Mouse (Mus musculus) liver, adult 2 months (tissue): ENCODE measurements at regions not wholly inside any gene's neighbourhood (a gene's known extent, or its start where the extent isn't known, plus 50 kb on each side); places are given as distances from the start of the nearest gene placed in this dataset.

Source experiments
- DNase-seq: peaks from one replicate; pipeline ENCODE4 v3.0.0-alpha.2; 2011; ENCODE audit warnings: low read depth, low spot score; ENCODE audit errors: extremely low read depth
- H3K27ac ChIP-seq: fragments of 200-500 bp; replicated peaks from 2 replicates; pipeline ENCODE4 v1.5.1; 2012; ENCODE audit warnings: low read depth, mild to moderate bottlenecking, control low read depth, inconsistent platforms, low read length; ENCODE audit not compliant: insufficient read depth
- H3K27me3 ChIP-seq: fragments of 200-500 bp; 2 replicates; pipeline ENCODE4 v1.6.1; 2012; ENCODE audit warnings: mild to moderate bottlenecking, moderate library complexity, low read length, inconsistent platforms; ENCODE audit not compliant: control insufficient read depth, insufficient read depth
- H3K36me3 ChIP-seq: fragments of 200-500 bp; 2 replicates; pipeline ENCODE4 v1.6.1; 2012; ENCODE audit warnings: low read length, inconsistent platforms; ENCODE audit not compliant: control insufficient read depth, insufficient read depth
- H3K4me1 ChIP-seq: fragments of 200-500 bp; 2 replicates; pipeline ENCODE4 v1.6.1; 2011; ENCODE audit warnings: low read length; ENCODE audit not compliant: control insufficient read depth, insufficient read depth
- H3K4me3 ChIP-seq: fragments of 200-500 bp; 2 replicates; pipeline ENCODE4 v1.5.1; 2011; ENCODE audit warnings: low read depth, mild to moderate bottlenecking, control low read depth, low read length, moderate library complexity; ENCODE audit not compliant: insufficient read depth
- H3K79me2 ChIP-seq: fragments of 200-500 bp; 2 replicates; pipeline ENCODE4 v1.6.1; 2012; ENCODE audit warnings: inconsistent platforms, mild to moderate bottlenecking, low read length, moderate library complexity; ENCODE audit not compliant: control insufficient read depth, insufficient read depth
- H3K9ac ChIP-seq: fragments of 200-500 bp; 2 replicates; pipeline ENCODE4 v1.6.1; 2012; ENCODE audit warnings: low read depth, mild to moderate bottlenecking, control low read depth, inconsistent platforms, low read length
- CTCF ChIP-seq: fragments of 200-500 bp; IDR thresholded peaks from 2 replicates; pipeline ENCODE4 v1.5.1; 2011; ENCODE audit warnings: low read depth, low read length, control low read depth
- POLR2A ChIP-seq: fragments of 200-500 bp; IDR thresholded peaks from 2 replicates; pipeline ENCODE4 v1.6.1; 2011; ENCODE audit warnings: low read length, control low read depth; ENCODE audit not compliant: insufficient read depth; ENCODE audit errors: extremely low read depth
- WGBS: fragments of 180-500 bp; shearing (Covaris S2); methylation state at CpG from one replicate; pipeline ENCODE4 v1.1.7; 2018; 5-methylcytosine and 5-hydroxymethylcytosine counted together

DNA sequence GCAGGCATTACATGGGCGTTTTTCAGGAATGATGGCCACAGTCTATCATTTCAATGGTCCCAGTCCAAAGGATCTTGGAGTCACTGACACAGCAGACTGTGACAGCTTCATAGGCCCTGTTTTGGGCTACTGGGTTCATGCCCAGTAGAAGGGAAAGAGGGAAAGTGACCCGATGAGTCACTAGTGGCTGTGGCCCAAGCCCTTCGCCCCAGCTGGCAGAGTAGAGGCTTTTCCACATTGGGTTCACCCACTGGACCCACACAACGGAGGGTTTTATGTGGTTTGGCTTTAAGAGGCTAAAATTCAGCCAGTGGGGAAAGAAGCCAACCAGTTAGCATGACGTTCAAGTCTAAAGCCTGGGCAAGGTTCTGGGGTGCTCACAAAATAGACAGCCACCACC lies 108.4 kb downstream of the Sp3 start:
- Histone ChIP-seq H3K9ac (no peak overlapping the region), H3K27me3 (no peaks in the 10 kb centered on the region), H3K79me2 (no peaks in the 10 kb centered on the region), H3K36me3 (no peaks in the 10 kb centered on the region), H3K4me1 (peaks cover 5% of the 10 kb centered on the region; the same call in 1 of the 2 replicates), H3K27ac (no peak overlapping the region), H3K4me3 (no peak overlapping the region)
- 16% methylated on average over 5 of the region's 5 CpGs for WGBS
- peak; percentile 98 for DNase-seq
- TF ChIP-seq POLR2A (no peak), CTCF (no peak)

GRCm38 (mm10) chr2:72873948-72874347 lies 106.3 kb downstream of the Sp3 start:
- H3K4me3 ChIP-seq, result no peak overlapping the region
- TF ChIP-seq POLR2A (no peak), CTCF (no peak)

GRCm38 (mm10) chr2:72874533-72874932 lies 105.7 kb downstream of the Sp3 start:
- 87% methylated on average over 12 of the region's 12 CpGs for WGBS
- Histone ChIP-seq H3K79me2 (no peaks in the 10 kb centered on the region), H3K4me1 (peaks cover 5% of the 10 kb centered on the region; the same call in 1 of the 2 replicates), H3K9ac (no peak overlapping the region), H3K27me3 (no peaks in the 10 kb centered on the region), H3K4me3 (no peak overlapping the region), H3K27ac (no peak overlapping the region), H3K36me3 (no peaks in the 10 kb centered on the region)
- no peak for DNase-seq
- TF ChIP-seq CTCF, result no peak
- no peak for TF ChIP-seq POLR2A

More at GRCm38 (mm10) chr2:72873948-72874347, 106.3 kb downstream of the Sp3 start:
- 81% methylated on average over 10 of the region's 10 CpGs for WGBS
- peaks cover 5% of the 10 kb centered on the region; the same call in 1 of the 2 replicates for H3K4me1 ChIP-seq
- no peak for DNase-seq
- H3K27me3 ChIP-seq, result no peaks in the 10 kb centered on the region
- H3K27ac ChIP-seq, result no peak overlapping the region
- H3K9ac ChIP-seq, result no peak overlapping the region
- H3K36me3 ChIP-seq, result no peaks in the 10 kb centered on the region
- H3K79me2 ChIP-seq, result no peaks in the 10 kb centered on the region

DNA sequence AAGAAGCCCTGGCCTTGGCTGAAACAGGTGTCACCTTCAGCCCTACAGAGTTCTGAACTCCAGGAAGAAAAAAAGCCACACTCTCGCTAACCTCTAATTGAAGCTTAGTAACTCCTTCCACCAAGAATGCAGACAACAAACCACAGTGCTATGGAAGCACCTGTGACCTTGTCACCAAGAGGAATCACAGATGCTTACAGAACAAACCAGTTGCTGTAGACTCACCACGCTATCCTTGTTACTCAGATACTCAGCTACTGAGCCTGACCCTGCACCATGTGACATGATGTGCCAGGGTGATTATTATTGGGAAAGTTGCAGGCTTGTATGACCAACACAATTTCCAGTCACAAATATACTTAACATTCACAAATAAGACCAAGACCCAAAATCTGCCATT lies 104.6 kb downstream of the Sp3 start:
- 99% methylated on average over 2 of the region's 2 CpGs for WGBS
- Histone ChIP-seq H3K36me3 (no peaks in the 10 kb centered on the region), H3K4me3 (no peak overlapping the region), H3K9ac (no peak overlapping the region), H3K4me1 (peaks cover 8% of the 10 kb centered on the region), H3K79me2 (no peaks in the 10 kb centered on the region), H3K27ac (no peak overlapping the region), H3K27me3 (no peaks in the 10 kb centered on the region)
- TF ChIP-seq CTCF (no peak), POLR2A (no peak)
- DNase-seq, result no peak

GRCm38 (mm10) chr2:72880016-72880415 lies 100.2 kb downstream of the Sp3 start:
- 26% methylated on average over 2 of the region's 2 CpGs for WGBS
- no peak overlapping the region for H3K9ac ChIP-seq
- no peaks in the 10 kb centered on the region for H3K79me2 ChIP-seq
- no peak overlapping the region for H3K27ac ChIP-seq
- no peak overlapping the region for H3K4me3 ChIP-seq
- no peaks in the 10 kb centered on the region for H3K27me3 ChIP-seq
- DNase-seq, result peak; percentile 95
- TF ChIP-seq CTCF, result no peak
- TF ChIP-seq POLR2A, result no peak
- peaks cover 4% of the 10 kb centered on the region for H3K4me1 ChIP-seq
- no peaks in the 10 kb centered on the region for H3K36me3 ChIP-seq

GRCm38 (mm10) chr2:72881554-72881953 lies 98.7 kb downstream of the Sp3 start:
- WGBS, result 92% methylated on average over 2 of the region's 2 CpGs
- no peaks in the 10 kb centered on the region for H3K79me2 ChIP-seq
- no peaks in the 10 kb centered on the region for H3K36me3 ChIP-seq
- TF ChIP-seq POLR2A (no peak), CTCF (no peak)
- H3K27ac ChIP-seq, result no peak overlapping the region
- no peaks in the 10 kb centered on the region for H3K27me3 ChIP-seq
- no peak overlapping the region for H3K9ac ChIP-seq
- DNase-seq, result no peak
- H3K4me3 ChIP-seq, result no peak overlapping the region
- H3K4me1 ChIP-seq, result peaks cover 10% of the 10 kb centered on the region
